Mouse (Mus musculus) myocyte (in vitro differentiated cells): ENCODE measurements around the gene Htt.

ENCODE experiments used
- CEBPB ChIP-seq: IDR thresholded peaks from 2 replicates; pipeline ENCODE4 v1.6.1; 2011; ENCODE audit warnings: mild to moderate bottlenecking, moderate library complexity; ENCODE audit not compliant: poor library complexity, insufficient read depth, severe bottlenecking
- E2F4 ChIP-seq: IDR thresholded peaks from one replicate; pipeline ENCODE4 v1.6.1; 2011; ENCODE audit warnings: mild to moderate bottlenecking, control low read depth, moderate library complexity; ENCODE audit not compliant: insufficient read depth
- MAX ChIP-seq: IDR thresholded peaks from one replicate; pipeline ENCODE4 v1.6.1; 2011; ENCODE audit warnings: low read depth, mild to moderate bottlenecking, control low read depth
- MYOD1 ChIP-seq, 3 experiments: IDR thresholded peaks; one replicate each; pipeline ENCODE4 v1.6.1; 2011; ENCODE audit warnings: control low read depth in 2 of 3, low read depth in 2 of 3, mild to moderate bottlenecking in 2 of 3, moderate library complexity in 1 of 3; ENCODE audit not compliant: insufficient read length in 2 of 3, control insufficient read depth in 1 of 3
- MYOG ChIP-seq, 3 experiments: IDR thresholded peaks; one replicate each; pipeline ENCODE4 v1.6.1; 2011; ENCODE audit warnings: control low read depth in 2 of 3, low read depth in 2 of 3, mild to moderate bottlenecking in 2 of 3; ENCODE audit not compliant: insufficient read length in 2 of 3, control insufficient read depth in 1 of 3, insufficient read depth in 1 of 3
- POLR2A ChIP-seq: IDR thresholded peaks from one replicate; pipeline ENCODE4 v1.6.1; 2011; ENCODE audit warnings: low read depth, mild to moderate bottlenecking, control low read depth, moderate library complexity; ENCODE audit not compliant: insufficient read length
- POLR2AphosphoS2 ChIP-seq: IDR thresholded peaks from one replicate; pipeline ENCODE4 v1.6.1; 2011; ENCODE audit warnings: low read depth, control low read depth; ENCODE audit not compliant: insufficient read length
- REST ChIP-seq: IDR thresholded peaks from one replicate; pipeline ENCODE4 v1.6.1; 2011; ENCODE audit warnings: mild to moderate bottlenecking, control low read depth, moderate library complexity; ENCODE audit not compliant: insufficient read depth, insufficient read length
- SRF ChIP-seq: IDR thresholded peaks from one replicate; pipeline ENCODE4 v1.6.1; 2011; ENCODE audit warnings: low read depth; ENCODE audit not compliant: control insufficient read depth, insufficient read length
- TCF12 ChIP-seq: IDR thresholded peaks from one replicate; pipeline ENCODE4 v1.6.1; 2011; ENCODE audit warnings: mild to moderate bottlenecking, control low read depth; ENCODE audit not compliant: poor library complexity, insufficient read depth, severe bottlenecking
- TCF3 ChIP-seq: IDR thresholded peaks from one replicate; pipeline ENCODE4 v1.6.1; 2011; ENCODE audit warnings: low read depth, control low read depth; ENCODE audit not compliant: insufficient read length
- USF1 ChIP-seq: IDR thresholded peaks from one replicate; pipeline ENCODE4 v1.6.1; 2011; ENCODE audit warnings: low read depth, mild to moderate bottlenecking, control low read depth, moderate library complexity

- TF ChIP-seq TCF12 = no peak
- TF ChIP-seq REST = no peak
- TF ChIP-seq MAX = no peak
- TF ChIP-seq POLR2A = no peak
- TF ChIP-seq CEBPB = no peak
- TF ChIP-seq USF1 = no peak
- no peak for TF ChIP-seq TCF3
- TF ChIP-seq MYOD1 (IDR thresholded peaks at IDR 0.05; ENCODE audit: control insufficient read depth in 1 of 3, insufficient read length in 2 of 3, low read depth in 2 of 3) = no peak
- no peak for TF ChIP-seq POLR2AphosphoS2
- TF ChIP-seq SRF = no peak
- TF ChIP-seq E2F4 = no peak
- TF ChIP-seq MYOG (IDR thresholded peaks at IDR 0.05; ENCODE audit: control insufficient read depth in 1 of 3, insufficient read depth in 1 of 3, insufficient read length in 2 of 3, low read depth in 2 of 3) = no peak
These were observed 561 bp upstream of the Htt start for GRCm38 (mm10) chr5:34760850-34761508.
